Mouse (Mus musculus): ENCODE results near the gene Znrf3.

Gene Znrf3

DNA sequence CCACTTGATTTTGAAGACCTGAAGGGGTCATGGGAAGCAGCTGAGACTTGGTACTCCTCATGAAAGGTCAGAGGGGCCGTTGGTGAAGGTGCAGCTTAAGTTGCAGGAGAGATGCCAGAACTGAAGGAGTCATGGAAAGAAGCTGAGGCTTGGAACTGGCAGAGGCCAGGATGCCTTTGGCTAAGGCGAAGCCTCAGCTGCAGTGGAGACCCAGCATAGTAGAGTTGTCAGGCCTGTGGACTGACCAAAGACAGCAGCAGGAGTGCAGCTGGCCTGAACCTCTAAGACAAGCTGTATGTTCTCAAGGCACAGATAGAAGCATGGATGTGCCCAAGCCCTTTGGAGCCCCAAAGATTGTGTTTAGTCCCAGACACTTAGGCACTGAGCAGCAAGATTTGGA is 40.5 kb downstream of the Znrf3 start:
- intact Hi-C loops (cut with DNase I), result no loop called here

DNA sequence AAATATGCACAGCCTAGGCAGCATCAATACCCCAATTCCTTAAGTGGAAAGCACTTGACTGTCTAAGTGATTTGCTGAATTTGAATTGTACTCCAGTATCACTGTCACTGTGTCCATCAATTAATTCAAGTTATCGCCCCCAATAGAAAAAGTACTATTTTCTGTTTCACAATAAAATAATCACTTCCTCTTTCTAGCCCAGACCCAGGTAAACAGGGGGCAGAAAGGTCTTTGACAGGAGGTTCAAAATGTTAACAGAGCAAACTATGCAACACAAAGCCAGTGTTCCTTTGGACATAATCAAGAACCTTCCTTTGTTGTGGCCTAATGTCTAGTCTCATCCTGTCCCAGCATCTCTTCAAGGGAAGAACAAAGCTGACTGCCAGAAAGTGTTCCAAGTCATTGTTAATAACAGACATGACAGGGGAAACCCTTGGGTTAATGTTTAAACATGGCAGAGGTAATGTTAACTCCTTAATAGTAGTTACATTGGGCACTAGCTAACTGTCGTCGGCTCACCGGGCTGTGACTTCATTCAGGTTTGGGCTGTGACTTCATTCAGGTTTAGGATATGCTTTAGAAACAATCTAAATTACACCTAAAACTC is 42.4 kb downstream of the Znrf3 start:
- intact Hi-C loops (cut with DNase I), result no loop called here

DNA sequence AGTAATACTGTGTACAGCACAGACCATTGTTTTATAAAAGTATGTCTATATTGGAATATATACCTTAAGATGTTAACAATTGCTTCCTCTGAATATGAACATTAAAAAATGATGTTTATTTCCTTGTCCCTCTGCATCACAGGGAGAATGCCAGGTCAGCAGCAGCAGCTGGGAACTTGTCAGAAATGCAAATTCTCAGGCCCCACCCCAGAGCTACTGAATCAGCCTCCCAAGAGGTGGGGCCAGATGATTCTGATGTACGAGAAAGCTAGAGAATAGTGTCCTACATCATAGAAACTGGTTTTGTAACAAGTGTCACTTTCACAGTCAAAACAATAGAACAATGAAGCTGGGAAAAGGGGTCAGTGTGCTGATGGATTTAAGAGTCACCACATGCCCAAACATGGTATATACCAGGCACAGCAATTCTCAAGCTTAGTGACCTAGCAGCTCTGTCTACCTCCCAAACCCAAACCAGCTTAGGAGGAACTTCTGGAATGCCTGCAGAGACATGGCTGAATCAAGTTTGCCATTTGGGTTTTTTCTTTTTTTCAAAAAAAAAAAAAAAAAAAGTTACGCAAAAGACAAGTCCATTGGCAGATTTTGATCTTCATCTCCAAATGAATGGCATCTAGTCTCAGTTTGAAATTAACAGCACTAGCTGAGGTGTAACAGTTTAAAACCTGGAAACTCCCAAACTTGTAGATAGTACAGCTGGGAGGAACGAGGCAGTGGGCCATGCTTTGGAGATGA is 46.2 kb downstream of the Znrf3 start:
- intact Hi-C loops (cut with DNase I), result no loop called here

DNA sequence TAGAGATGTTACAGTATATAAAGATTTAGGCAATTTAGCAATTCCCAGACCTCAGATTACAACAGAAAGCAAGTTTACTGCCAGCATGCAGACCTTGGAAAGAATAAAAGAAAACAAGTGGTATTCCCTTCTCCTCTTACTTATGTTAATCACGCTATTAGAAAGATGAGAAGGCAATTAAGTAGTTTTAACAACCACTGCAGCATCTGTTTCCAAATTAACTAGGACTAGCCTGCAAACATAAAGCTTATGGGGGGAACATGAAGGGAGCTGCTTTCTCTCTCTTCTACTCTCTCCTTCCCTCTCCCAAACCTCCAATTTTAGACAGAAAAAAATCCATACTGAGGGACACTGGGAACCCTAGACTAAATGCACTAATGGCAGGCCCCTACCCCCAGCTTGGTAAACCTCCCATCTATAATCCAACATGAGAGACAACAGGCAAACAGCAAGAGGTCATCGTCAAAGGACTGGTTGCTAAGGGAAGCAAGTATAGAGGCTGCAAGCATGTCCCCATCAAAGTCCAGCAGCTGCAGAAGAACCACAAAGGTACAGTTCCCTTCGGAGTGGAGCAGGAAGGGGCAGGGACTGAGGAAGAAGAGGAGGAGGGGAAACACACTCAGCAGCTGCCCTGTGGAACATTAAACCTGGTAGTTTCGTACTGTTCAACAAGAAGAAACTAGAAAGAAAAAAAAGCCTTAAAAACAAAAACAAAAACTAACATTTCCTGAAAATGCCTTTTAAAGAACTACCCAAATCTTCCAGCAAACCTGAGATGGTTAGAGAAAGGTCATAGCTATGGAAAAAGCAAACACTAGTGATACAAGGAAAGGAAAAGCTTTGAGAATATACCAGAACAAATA is 53.4 kb downstream of the Znrf3 start:
- intact Hi-C loops (cut with DNase I), result no loop called here

DNA sequence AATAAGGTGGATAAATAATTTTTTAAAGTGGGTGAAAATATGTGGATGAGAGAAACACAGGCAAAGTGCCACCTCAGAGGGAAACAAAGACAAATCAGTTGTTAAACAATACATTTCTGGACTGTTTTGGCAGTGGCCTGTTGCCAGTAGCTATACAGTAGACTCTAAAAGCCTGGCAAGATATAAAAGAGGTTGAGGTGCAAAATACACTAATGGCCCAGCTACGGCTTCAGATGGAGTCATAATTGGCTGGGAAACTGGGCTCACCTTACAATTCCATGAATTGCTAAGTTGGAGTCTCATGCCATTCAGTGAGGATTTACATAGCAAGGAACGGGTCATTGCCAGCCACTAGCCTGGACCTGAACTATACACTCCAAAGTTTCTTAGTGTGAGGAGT is 62.0 kb downstream of the Znrf3 start:
- intact Hi-C loops (cut with DNase I), result loop anchor here (5.0 kb wide), 1 partner anchor 35 kb away; no protein-coding TSS in a partner anchor

DNA sequence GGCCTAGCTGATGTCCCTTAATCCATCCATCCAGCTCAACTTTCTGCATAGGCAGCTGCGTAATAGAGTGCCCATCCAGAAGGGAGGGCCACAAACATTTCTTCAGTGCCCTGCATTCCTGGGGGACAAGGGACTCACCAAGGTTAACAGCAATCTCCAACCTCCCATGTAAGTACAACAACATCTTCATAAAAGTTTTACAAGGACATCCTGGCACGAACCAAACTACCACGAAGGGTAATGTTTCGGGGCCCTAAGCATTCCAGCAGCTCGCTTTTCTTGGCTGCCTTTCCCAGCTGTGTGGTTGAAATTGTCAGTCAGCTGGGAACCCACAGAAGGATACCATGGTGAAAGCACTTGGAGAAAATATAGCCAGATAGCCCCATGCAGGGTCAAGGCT is 63.4 kb downstream of the Znrf3 start:
- intact Hi-C loops (cut with DNase I), result loop anchor here (5.0 kb wide), 1 partner anchor 34 kb away; no protein-coding TSS in a partner anchor

DNA sequence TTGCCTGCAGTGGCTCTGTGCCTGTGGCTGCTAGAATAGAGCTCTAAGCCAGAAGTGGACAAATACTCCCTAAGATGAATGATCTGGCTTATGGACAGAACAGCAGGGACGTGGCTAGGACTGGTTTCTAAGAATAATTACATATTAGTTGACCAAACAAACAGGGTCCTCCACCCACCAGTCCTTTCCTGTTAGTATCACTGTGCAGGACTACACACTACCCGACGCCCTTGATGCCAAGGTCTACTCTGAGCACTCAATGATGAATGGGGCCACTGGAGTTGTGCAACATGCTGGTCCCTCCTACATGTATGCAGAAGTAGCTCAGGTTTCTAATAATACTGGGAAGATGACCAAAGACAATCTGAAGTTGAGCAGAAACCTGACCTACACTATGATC is 64.4 kb downstream of the Znrf3 start:
- intact Hi-C loops (cut with DNase I), result loop anchor here (5.0 kb wide), 1 partner anchor 33 kb away; no protein-coding TSS in a partner anchor

DNA sequence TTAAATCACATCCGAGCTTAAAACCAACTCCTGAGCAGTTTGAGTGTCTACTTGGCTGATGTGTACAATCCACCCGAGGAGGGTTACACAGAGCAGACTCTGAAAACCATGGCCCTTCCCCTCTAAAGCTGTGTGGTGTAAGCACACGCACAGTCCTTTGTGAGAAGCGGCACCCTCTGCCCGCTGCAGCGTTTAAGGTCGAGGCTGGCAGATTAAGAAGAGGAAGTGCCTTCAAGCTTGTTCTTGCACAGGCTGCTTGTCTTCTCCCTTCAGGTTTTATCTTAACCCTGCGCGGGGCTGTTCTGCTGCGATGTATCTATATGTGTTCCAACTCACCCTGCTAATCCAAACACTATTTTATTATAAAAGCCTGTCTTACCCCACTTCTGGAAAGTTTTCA is 75.5 kb downstream of the Znrf3 start:
- intact Hi-C loops (cut with DNase I), result no loop called here

DNA sequence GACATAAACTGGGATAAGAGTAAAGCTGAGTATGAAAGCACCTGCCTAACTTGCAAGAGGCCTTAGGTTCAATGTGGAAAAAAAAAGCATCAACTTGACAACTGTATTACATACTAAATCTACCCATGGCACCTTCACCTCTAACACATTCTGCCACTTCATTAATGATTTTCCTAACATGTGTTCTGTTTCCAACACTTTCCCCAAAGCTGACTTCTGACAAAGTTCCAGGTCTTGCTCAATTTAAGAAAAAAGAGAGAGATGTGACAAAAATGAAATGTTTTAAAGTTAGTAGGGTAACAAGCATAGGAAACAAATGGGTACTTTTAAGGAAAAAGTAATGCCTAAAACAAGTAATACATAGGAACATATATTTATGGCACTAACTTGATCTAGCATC is 76.2 kb downstream of the Znrf3 start:
- intact Hi-C loops (cut with DNase I), result no loop called here

DNA sequence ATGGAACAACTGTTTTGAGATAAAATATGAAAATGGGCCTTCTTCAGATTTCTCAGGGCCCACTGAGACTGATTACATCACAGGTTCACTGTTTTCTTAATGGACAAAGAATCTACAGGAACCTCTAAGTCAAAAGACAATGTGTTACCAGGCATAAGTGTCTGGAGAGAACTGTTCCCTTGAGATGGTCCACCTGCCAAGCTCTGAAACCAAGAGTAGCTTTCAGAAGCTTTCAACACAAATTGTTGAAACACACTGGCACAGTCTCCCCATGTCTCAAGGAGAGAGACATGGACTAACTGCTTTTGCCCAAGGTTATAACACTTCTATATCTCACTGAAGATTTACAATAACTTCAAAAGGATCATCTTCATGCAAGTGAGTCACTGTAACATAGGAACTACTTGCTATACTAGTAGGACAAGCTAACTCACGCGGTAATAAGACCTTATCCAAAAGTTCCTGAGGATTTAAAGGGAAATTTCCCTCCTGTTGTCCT is 89.3 kb downstream of the Znrf3 start:
- intact Hi-C loops (cut with DNase I), result loop anchor here (10.0 kb wide), 1 partner anchor 61 kb away; no protein-coding TSS in a partner anchor

DNA sequence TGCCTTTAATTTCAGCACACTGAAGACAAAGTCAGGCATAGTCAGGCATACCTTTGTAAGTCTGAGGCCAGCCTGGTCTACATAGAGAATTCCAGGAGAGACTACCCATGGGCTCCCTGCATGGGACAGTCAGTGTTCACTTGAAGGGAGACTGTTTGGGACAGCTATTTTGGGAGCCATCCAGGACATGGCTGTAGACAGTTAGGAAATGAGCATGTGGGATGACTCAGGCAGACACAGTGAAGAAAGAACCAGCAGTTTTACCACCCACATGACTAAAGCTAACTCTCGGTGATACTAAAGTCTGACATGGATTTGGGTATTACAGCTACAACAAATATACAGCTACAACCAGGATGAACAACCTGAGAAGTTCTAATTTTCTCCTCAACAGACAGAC is 89.9 kb downstream of the Znrf3 start:
- intact Hi-C loops (cut with DNase I), result loop anchor here (10.0 kb wide), 1 partner anchor 60 kb away; no protein-coding TSS in a partner anchor

DNA sequence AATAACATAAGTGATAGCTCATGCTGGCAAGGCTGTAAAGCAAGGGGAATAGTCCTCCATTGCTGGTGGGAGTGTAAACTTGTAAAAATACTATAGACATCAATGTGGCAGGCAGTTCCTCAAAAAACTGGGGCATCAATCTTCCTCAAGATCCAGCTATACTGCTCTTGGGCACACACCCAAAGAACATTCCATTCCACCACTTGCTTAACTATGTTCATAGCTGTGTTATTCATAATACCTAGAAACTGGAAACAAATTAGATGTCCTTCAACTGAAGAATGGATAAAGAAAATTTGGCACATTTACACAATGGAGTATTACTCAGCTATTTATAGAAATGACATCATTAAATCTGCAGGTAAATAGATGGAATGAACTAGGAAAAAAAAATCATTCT is 91.6 kb downstream of the Znrf3 start:
- intact Hi-C loops (cut with DNase I), result loop anchor here (10.0 kb wide), 1 partner anchor 58 kb away; no protein-coding TSS in a partner anchor

DNA sequence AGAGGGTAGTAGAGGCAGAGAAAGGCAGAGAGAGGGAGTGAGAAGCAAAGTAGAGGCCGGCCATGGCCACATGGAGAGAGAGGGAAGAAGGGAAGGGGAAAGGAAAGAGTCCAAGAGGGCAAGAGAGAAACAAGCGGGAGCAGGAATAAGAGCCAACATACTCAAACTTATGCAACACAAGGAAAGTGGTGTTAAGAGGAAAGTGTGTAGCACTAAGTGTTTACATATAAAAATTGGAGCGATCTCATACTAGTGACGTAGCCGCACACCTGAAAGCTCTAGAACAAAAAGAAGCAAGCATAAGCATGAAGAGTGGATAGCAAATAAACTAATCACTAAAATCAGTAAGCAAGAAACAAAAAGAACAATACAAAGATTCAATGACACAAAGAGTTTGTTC is 95.2 kb downstream of the Znrf3 start:
- intact Hi-C loops (cut with DNase I), result loop anchor here (5.0 kb wide), 1 partner anchor 33 kb away; no protein-coding TSS in a partner anchor

DNA sequence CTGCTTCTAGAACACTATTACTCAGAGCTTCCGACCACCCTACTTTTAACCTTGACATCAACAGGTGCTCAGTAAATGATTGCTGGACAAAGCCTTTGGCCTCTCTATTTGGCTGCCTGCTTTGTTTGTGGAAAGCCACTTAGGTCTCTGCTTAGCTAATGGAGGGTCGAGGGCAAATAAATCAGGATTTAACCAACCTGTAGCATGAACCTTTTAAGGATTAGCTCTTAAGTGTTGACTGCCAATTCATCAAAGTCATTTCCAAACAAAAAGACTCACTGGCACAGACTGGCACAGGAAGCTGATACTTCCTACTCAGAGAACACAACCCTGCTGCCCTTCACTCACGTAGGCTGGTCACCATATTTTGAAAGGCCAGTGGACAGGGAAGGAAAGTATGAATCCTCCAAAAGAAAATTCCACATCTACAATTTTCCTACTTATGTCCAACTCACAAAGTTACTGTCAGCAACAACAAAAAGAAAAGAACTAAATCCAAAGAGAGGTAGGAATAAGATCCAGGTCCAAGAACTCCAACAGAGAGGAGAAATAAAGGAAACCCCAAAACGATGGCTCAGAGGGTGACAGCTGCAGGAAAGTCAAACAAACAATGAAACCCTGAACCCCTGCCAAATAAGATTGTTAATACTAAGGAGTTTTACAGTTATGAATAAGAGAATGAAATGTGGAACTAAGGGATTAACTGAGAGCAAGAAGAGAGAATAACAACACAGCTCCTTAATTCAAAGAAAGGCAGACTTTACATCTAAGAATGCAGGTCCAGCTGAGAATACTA is 97.6 kb downstream of the Znrf3 start:
- intact Hi-C loops (cut with DNase I), result loop anchor here (5.0 kb wide), 1 partner anchor 35 kb away; no protein-coding TSS in a partner anchor

DNA sequence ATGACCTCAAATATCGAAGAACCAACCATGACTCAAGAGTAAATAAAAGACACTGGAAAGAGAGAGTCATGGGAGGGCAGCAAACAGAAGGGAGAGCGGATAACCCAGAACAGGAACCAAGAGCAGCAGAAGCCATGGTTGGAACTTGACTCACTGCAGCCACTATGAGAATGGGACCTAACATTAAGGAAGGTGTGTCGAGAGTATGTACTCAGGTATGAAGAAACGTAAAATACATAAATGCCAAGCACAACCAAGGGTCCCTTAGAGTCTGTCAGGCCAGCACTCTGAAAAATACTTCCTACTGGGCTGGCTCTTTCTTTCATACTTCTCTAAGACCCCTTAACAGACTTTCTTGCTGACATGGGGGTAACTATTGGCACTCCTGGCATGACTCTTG is 100.9 kb downstream of the Znrf3 start:
- intact Hi-C loops (cut with DNase I), result no loop called here

DNA sequence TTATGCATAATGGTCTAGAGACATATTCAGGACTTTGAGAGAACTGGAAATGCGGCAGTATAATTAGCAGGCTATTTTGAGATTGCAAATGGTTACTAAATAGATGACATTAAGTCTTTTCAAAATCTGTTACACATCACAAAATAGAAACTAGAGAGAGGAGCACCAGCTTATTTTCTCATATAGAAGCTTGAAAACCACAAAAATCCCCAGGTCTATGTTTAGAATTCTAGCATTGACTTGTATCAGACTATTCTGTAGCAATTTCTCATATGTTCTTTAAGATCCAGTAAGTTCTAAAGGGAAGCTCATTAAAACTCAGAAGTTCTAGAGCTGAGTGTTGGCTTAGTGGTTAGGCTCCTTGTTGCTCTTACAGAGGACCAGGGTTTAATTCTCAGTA is 104.9 kb downstream of the Znrf3 start:
- intact Hi-C loops (cut with DNase I), result no loop called here

DNA sequence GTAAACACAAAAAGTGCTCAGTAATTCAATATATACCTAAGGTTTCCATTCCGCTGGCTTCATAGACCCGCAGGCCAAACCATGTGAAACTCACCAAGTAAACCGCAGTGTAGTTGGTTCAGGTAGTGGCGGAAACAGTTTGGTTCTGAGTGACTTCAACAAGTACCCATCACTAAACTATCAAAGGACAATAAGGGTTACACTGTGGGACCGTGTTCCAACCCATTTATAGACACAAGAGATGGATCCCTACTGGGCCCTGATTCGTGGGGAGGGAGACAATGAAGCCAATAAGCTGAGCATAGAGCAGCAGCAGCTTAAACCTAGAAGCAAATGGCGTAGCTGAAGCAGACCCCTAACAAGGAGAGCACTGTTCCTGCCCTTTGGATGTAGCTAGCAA is 107.8 kb downstream of the Znrf3 start:
- intact Hi-C loops (cut with DNase I), result no loop called here

DNA sequence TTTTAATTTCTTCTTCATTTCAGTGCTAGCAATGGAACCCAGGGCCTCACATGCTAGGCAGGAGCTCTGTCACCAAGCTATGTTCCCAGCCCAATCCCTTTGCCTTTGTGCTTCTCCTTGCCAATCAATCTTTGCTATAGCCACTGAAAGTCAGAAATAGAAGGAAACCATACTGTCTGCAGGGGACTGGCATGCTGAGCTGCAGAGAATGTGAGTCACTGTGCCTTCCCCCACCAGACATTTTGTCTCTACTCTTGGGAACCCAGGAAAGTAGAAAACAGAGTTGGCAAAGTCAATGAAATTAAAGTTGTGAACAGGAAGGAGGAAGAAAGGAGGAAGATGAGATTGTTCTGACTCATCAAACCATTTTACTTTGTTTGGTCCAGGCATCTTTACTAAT is 108.4 kb downstream of the Znrf3 start:
- intact Hi-C loops (cut with DNase I), result no loop called here

DNA sequence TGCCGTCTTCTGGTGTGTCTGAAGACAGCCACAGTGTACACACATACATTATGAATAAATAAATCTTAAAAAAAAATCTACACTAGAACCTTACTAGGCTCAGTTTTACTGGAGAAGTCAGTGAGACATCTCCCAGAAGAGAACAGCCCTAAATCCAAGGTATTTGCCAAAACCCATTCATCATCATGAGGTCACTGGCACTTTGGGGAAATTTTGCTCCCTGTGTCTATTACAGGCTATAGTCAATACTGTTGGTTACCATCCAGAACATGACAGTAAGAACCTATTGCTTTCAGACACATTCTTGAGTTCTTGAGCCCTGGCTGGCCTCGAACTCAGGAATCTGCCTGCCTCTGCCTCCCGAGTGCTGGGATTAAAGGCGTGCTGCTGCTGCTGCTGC is 113.8 kb downstream of the Znrf3 start:
- intact Hi-C loops (cut with DNase I), result no loop called here

DNA sequence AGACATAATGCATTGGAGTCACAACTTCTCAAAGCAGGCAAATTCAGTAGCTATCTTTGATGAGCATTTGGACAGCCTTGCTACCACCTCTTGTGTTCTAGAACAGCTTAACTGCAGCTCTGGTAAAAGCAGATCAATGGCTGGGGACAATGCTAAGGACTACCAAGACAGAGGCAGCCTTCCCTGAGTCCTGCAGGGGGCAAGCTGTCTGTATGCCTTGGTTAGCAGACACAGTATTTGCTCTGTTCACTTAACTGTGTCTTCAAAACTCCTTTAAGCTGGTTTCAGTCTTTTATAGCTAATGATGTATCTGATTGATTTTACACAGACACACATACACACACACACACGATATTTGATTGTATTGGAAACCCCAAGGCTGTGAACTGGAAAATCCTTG is 117.0 kb downstream of the Znrf3 start:
- intact Hi-C loops (cut with DNase I), result no loop called here

DNA sequence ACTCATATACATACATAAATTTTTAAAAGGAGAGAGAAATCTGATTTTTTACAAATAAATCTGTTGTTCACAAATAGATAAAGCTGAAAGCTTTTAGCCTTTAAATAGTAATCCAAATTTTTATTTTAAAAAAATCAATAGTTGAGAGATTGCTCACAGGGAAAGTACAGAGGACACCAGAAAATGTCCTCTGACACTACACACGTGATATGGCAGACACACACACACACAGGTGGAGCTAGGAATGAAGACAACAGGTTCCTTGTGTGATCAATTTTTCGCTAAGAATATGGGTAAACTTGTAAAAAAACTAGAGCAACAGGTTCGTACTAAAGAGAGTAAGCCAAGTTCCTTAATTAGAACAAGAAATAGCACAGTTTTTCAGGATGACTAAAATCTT is 118.4 kb downstream of the Znrf3 start:
- intact Hi-C loops (cut with DNase I), result no loop called here
